Mouse (Mus musculus): ENCODE measurements around the gene Celsr3. TPM values are rescaled to one million over a fixed set of nuclear protein-coding genes. Genes with fewer than 3 reads are reported as not detected.

The Celsr3 gene
- polyA plus RNA-seq, 1 experiment from 2014 or later = 0.61 TPM

GRCm38 (mm10) chr9:108786494-108786893 is 39.6 kb upstream of the Celsr3 start:
- Histone ChIP-seq H3K27ac (ENCODE audit: low read length) (no peak overlapping the region), H3K4me1 (ENCODE audit: control insufficient read depth, insufficient read depth, low read length) (peaks cover 31% of the 10 kb centered on the region), H3K4me3 (ENCODE audit: low read length) (no peak overlapping the region), H3K4me2 (ENCODE audit: low read depth, low read length) (no peak overlapping the region), H3K9me3 (ENCODE audit: control insufficient read depth, low read length) (no peaks in the 10 kb centered on the region), H3K27me3 (replicated peaks; ENCODE audit: control insufficient read depth, insufficient read depth, low read length) (no peaks in the 10 kb centered on the region), H3K9ac (ENCODE audit: low read depth, low read length) (no peak overlapping the region), H3K36me3 (ENCODE audit: control insufficient read depth, insufficient read depth, low read length) (no peaks in the 10 kb centered on the region)
- WGBS = 83% methylated on average over 1 of the region's 1 CpGs
- no peak for ATAC-seq

DNA sequence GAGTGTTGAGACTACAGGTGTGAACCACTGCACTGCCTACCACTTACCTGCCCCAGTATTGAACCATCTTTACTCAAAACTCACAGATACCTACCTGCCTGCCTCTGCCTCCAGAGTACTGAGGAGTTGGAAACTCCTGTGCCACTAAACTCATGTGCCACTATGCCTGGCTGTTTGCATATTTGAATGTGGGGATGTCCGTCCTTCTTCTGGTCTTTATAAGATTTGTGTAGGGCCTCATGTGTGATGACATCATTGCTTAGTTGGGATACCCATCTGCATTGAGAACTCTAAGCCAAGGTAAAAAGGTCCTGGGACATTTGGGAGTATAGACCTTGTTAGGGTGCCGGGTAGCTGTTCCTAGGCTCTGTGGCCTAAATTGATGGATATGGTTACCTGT is 39.0 kb upstream of the Celsr3 start:
- 94% methylated on average over 2 of the region's 2 CpGs for WGBS
- H3K36me3 ChIP-seq (ENCODE audit: control insufficient read depth, insufficient read depth, low read length) = no peaks in the 10 kb centered on the region
- no peak overlapping the region for H3K9ac ChIP-seq (ENCODE audit: low read depth, low read length)
- H3K27me3 ChIP-seq (replicated peaks; ENCODE audit: control insufficient read depth, insufficient read depth, low read length) = no peaks in the 10 kb centered on the region
- no peak overlapping the region for H3K4me3 ChIP-seq (ENCODE audit: low read length)
- H3K4me2 ChIP-seq (ENCODE audit: low read depth, low read length) = no peak overlapping the region
- no peak for ATAC-seq
- peaks cover 36% of the 10 kb centered on the region for H3K4me1 ChIP-seq (ENCODE audit: control insufficient read depth, insufficient read depth, low read length)
- no peak overlapping the region for H3K27ac ChIP-seq (ENCODE audit: low read length)
- no peaks in the 10 kb centered on the region for H3K9me3 ChIP-seq (ENCODE audit: control insufficient read depth, low read length)

DNA sequence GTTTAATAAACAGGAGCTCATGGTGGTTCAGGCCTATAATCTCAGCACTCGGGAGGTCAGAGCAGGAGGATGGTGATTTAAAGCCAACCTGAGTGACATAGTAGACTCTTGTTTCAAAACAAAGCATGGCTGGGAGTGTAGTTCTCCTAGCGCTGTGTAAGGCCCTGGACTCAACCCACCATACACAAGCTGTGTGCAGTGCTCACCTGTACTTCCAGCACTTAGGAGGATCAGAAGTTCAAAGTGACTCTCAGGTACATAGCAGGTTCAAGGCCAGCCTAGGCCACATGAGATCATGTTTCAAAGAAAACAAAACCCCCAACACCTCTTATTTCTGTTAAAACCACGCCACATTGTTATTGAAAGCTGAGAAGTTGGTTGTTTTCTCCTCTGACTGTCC is 37.4 kb upstream of the Celsr3 start:
- peaks cover 41% of the 10 kb centered on the region for H3K4me1 ChIP-seq (ENCODE audit: control insufficient read depth, insufficient read depth, low read length)
- WGBS = 66% methylated on average over 3 of the region's 3 CpGs
- no peaks in the 10 kb centered on the region for H3K9me3 ChIP-seq (ENCODE audit: control insufficient read depth, low read length)
- no peak overlapping the region for H3K4me2 ChIP-seq (ENCODE audit: low read depth, low read length)
- no peak overlapping the region for H3K4me3 ChIP-seq (ENCODE audit: low read length)
- no peaks in the 10 kb centered on the region for H3K36me3 ChIP-seq (ENCODE audit: control insufficient read depth, insufficient read depth, low read length)
- no peak for ATAC-seq
- no peak overlapping the region for H3K27ac ChIP-seq (ENCODE audit: low read length)
- H3K27me3 ChIP-seq (replicated peaks; ENCODE audit: control insufficient read depth, insufficient read depth, low read length) = no peaks in the 10 kb centered on the region
- H3K9ac ChIP-seq (ENCODE audit: low read depth, low read length) = no peak overlapping the region

GRCm38 (mm10) chr9:108792307-108792706 is 33.8 kb upstream of the Celsr3 start:
- H3K4me2 ChIP-seq (ENCODE audit: low read depth, low read length) = no peak overlapping the region
- peaks cover 39% of the 10 kb centered on the region for H3K4me1 ChIP-seq (ENCODE audit: control insufficient read depth, insufficient read depth, low read length)
- 65% methylated on average over 1 of the region's 1 CpGs for WGBS
- no peaks in the 10 kb centered on the region for H3K9me3 ChIP-seq (ENCODE audit: control insufficient read depth, low read length)
- no peak for ATAC-seq
- H3K36me3 ChIP-seq (ENCODE audit: control insufficient read depth, insufficient read depth, low read length) = peaks cover 4% of the 10 kb centered on the region; the same call in 1 of the 2 replicates
- H3K27me3 ChIP-seq (replicated peaks; ENCODE audit: control insufficient read depth, insufficient read depth, low read length) = no peaks in the 10 kb centered on the region
- H3K9ac ChIP-seq (ENCODE audit: low read depth, low read length) = no peak overlapping the region
- H3K4me3 ChIP-seq (ENCODE audit: low read length) = no peak overlapping the region
- H3K27ac ChIP-seq (ENCODE audit: low read length) = no peak overlapping the region

DNA sequence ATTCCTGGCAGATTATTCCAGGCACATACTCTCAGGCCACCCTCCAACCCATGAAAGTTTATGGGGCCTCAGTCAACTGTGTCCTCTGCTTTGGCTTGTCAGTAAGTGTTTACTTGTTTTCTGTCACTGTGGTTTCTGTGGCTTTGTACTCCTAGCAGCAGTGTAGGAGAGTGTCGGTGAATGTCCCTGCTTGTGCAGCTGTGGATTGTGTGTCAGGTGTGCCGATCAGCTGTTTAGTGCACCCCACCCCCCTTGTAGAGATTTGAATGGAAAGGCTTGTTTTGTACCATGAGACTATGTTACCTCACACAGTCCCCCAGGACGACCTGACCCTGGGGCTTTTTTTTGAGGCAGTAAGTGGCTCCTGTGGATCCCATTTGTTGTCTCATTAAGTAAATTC is 33.4 kb upstream of the Celsr3 start:
- H3K36me3 ChIP-seq (ENCODE audit: control insufficient read depth, insufficient read depth, low read length) = peaks cover 4% of the 10 kb centered on the region
- no peak overlapping the region for H3K27ac ChIP-seq (ENCODE audit: low read length)
- H3K4me3 ChIP-seq (ENCODE audit: low read length) = no peak overlapping the region
- peaks cover 39% of the 10 kb centered on the region for H3K4me1 ChIP-seq (ENCODE audit: control insufficient read depth, insufficient read depth, low read length)
- H3K4me2 ChIP-seq (ENCODE audit: low read depth, low read length) = no peak overlapping the region
- no peaks in the 10 kb centered on the region for H3K27me3 ChIP-seq (replicated peaks; ENCODE audit: control insufficient read depth, insufficient read depth, low read length)
- 43% methylated on average over 3 of the region's 3 CpGs for WGBS
- no peak for ATAC-seq
- no peaks in the 10 kb centered on the region for H3K9me3 ChIP-seq (ENCODE audit: control insufficient read depth, low read length)
- H3K9ac ChIP-seq (ENCODE audit: low read depth, low read length) = no peak overlapping the region

DNA sequence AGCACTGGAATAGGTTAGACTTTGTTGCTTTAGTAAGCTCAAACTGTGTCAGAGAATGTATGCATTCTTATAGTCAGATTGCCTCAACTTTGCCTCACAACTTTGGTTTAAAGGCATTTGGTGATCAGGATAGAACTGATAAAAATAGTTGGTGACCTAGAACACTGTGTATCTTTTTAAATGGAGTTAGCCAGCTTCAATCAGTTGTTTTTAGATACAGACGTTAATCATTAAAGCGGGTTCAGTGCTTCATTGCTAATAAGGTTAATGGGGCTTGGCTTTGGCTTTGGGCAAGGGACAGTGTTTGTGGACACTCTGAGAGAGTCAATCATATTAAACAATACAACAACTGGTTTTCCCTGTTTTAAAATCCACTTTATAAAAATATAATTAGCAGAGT is 30.8 kb upstream of the Celsr3 start:
- peaks cover 14% of the 10 kb centered on the region for H3K36me3 ChIP-seq (ENCODE audit: control insufficient read depth, insufficient read depth, low read length)
- H3K27me3 ChIP-seq (replicated peaks; ENCODE audit: control insufficient read depth, insufficient read depth, low read length) = no peaks in the 10 kb centered on the region
- peak; percentile 65 for ATAC-seq
- H3K4me2 ChIP-seq (ENCODE audit: low read depth, low read length) = peak overlapping the region; percentile 27; the same call in 1 of the 2 replicates
- 42% methylated on average over 2 of the region's 2 CpGs for WGBS
- peak overlapping the region; percentile 33 for H3K27ac ChIP-seq (ENCODE audit: low read length)
- no peak overlapping the region for H3K9ac ChIP-seq (ENCODE audit: low read depth, low read length)
- H3K9me3 ChIP-seq (ENCODE audit: control insufficient read depth, low read length) = no peaks in the 10 kb centered on the region
- H3K4me3 ChIP-seq (ENCODE audit: low read length) = no peak overlapping the region
- H3K4me1 ChIP-seq (ENCODE audit: control insufficient read depth, insufficient read depth, low read length) = peaks cover 30% of the 10 kb centered on the region

- peak; percentile 93 for ATAC-seq
- Histone ChIP-seq H3K4me1 (ENCODE audit: control insufficient read depth, insufficient read depth, low read length) (peaks cover 30% of the 10 kb centered on the region), H3K4me3 (ENCODE audit: low read length) (no peak overlapping the region), H3K4me2 (ENCODE audit: low read depth, low read length) (peak overlapping the region; percentile 27), H3K36me3 (ENCODE audit: control insufficient read depth, insufficient read depth, low read length) (peaks cover 14% of the 10 kb centered on the region), H3K9me3 (ENCODE audit: control insufficient read depth, low read length) (no peaks in the 10 kb centered on the region), H3K27me3 (replicated peaks; ENCODE audit: control insufficient read depth, insufficient read depth, low read length) (no peaks in the 10 kb centered on the region), H3K27ac (ENCODE audit: low read length) (no peak overlapping the region; the same call in 1 of the 2 replicates), H3K9ac (ENCODE audit: low read depth, low read length) (0 out of 2 replicates have a peak overlapping the region, but pooled peaks have one; percentile 6)
- 31% methylated on average over 11 of the region's 11 CpGs for WGBS
These were observed 30.4 kb upstream of the Celsr3 start for GRCm38 (mm10) chr9:108795762-108796161.

GRCm38 (mm10) chr9:108796351-108796981 is 29.7 kb upstream of the Celsr3 start:
- H3K9me3 ChIP-seq (ENCODE audit: control insufficient read depth, low read length) = no peaks in the 10 kb centered on the region
- no peak overlapping the region for H3K27ac ChIP-seq (ENCODE audit: low read length)
- H3K27me3 ChIP-seq (replicated peaks; ENCODE audit: control insufficient read depth, insufficient read depth, low read length) = no peaks in the 10 kb centered on the region
- H3K36me3 ChIP-seq (ENCODE audit: control insufficient read depth, insufficient read depth, low read length) = peaks cover 14% of the 10 kb centered on the region
- no peak for ATAC-seq
- H3K4me2 ChIP-seq (ENCODE audit: low read depth, low read length) = peak overlapping the region; percentile 27
- 71% methylated on average over 4 of the region's 4 CpGs for WGBS
- H3K4me1 ChIP-seq (ENCODE audit: control insufficient read depth, insufficient read depth, low read length) = peaks cover 30% of the 10 kb centered on the region
- 0 out of 2 replicates have a peak overlapping the region, but pooled peaks have one; percentile 6 for H3K9ac ChIP-seq (ENCODE audit: low read depth, low read length)
- no peak overlapping the region for H3K4me3 ChIP-seq (ENCODE audit: low read length)

DNA sequence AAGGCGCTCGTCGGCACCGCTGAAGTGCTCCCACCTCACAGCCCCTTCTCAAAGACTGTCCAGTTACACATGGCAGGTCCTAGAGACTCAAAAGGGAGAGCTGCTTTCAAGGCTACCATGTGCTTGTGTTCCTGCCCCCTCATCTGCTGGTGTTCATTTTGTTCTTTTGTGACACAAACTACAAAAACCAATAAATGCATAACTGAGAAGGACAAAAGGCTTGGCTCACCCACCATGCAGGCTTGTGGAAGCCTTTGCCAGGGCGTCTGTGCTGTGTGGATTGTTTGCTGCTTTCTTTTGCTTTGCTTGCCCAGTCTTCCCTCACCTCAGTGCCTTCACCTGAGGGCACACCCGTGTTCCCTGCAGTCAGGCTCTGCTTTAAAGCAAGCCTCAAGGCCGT is 28.6 kb upstream of the Celsr3 start:
- H3K4me3 ChIP-seq (ENCODE audit: low read length) = no peak overlapping the region
- H3K9me3 ChIP-seq (ENCODE audit: control insufficient read depth, low read length) = no peaks in the 10 kb centered on the region
- 89% methylated on average over 7 of the region's 7 CpGs for WGBS
- H3K36me3 ChIP-seq (ENCODE audit: control insufficient read depth, insufficient read depth, low read length) = peaks cover 17% of the 10 kb centered on the region
- no peak overlapping the region for H3K9ac ChIP-seq (ENCODE audit: low read depth, low read length)
- no peak for ATAC-seq
- no peak overlapping the region for H3K27ac ChIP-seq (ENCODE audit: low read length)
- H3K4me2 ChIP-seq (ENCODE audit: low read depth, low read length) = no peak overlapping the region
- H3K27me3 ChIP-seq (replicated peaks; ENCODE audit: control insufficient read depth, insufficient read depth, low read length) = no peaks in the 10 kb centered on the region
- H3K4me1 ChIP-seq (ENCODE audit: control insufficient read depth, insufficient read depth, low read length) = peaks cover 24% of the 10 kb centered on the region

All from intestine, embryonic 16.5 days (tissue).